Mouse (Mus musculus) forebrain, embryonic 14.5 days (tissue): ENCODE data around the gene Pitpnc1. TPM values are rescaled to one million over a fixed set of nuclear protein-coding genes. Genes with fewer than 3 reads are reported as not detected.

Source experiments
- ATAC-seq: fragments of 200-750 bp; cut with Nextera tagmentation; 2 replicates; pipeline ENCODE4 v1.8.0; 2017; ENCODE audit warnings: mild to moderate bottlenecking, moderate library complexity
- DNase-seq: peaks from one replicate; pipeline ENCODE4 v3.0.0-alpha.2; 2015; ENCODE audit warnings: low spot score
- H3K27ac ChIP-seq: fragments of 300-500 bp; sonication (generic); 2 replicates; pipeline ENCODE4 v1.5.1; 2014; ENCODE audit warnings: low read depth, mild to moderate bottlenecking, control low read depth, low read length, moderate library complexity
- H3K27me3 ChIP-seq: fragments of 300-500 bp; sonication (generic); replicated peaks from 2 replicates; pipeline ENCODE4 v1.6.1; 2014; ENCODE audit warnings: low read length, control low read depth, mixed read lengths; ENCODE audit not compliant: control insufficient read depth, insufficient read depth
- H3K36me3 ChIP-seq: fragments of 300-500 bp; sonication (generic); 2 replicates; pipeline ENCODE4 v1.6.1; 2014; ENCODE audit warnings: low read length, control low read depth; ENCODE audit not compliant: control insufficient read depth, insufficient read depth
- H3K4me1 ChIP-seq: fragments of 300-500 bp; sonication (generic); 2 replicates; pipeline ENCODE4 v1.6.1; 2014; ENCODE audit warnings: antibody characterized with exemption, low read length, control low read depth; ENCODE audit not compliant: control insufficient read depth, insufficient read depth
- H3K4me2 ChIP-seq: fragments of 300-500 bp; sonication (generic); 2 replicates; pipeline ENCODE4 v1.6.1; 2014; ENCODE audit warnings: mild to moderate bottlenecking, control low read depth, low read length
- H3K4me3 ChIP-seq: fragments of 300-500 bp; sonication (generic); 2 replicates; pipeline ENCODE4 v1.5.1; 2014; ENCODE audit warnings: low read depth, low read length, control low read depth
- H3K9ac ChIP-seq: fragments of 300-500 bp; sonication (generic); 2 replicates; pipeline ENCODE4 v1.6.1; 2014; ENCODE audit warnings: mild to moderate bottlenecking, low read length, control low read depth, moderate library complexity
- H3K9me3 ChIP-seq: fragments of 300-500 bp; sonication (generic); replicated peaks from 2 replicates; pipeline ENCODE4 v1.6.1; 2016; ENCODE audit warnings: low read length, control low read depth, mixed read lengths; ENCODE audit not compliant: control insufficient read depth
- WGBS: fragments of 180-500 bp; shearing (Covaris S2); extraction: QIAGEN DNeasy Blood & Tissue Kit; methylation state at CpG from one replicate; pipeline ENCODE4 v1.1.7; 2014; 5-methylcytosine and 5-hydroxymethylcytosine counted together
- polyA plus RNA-seq: library from polyadenylated mRNA; unstranded; fragments of >200 nt; fragmentation: Nextera tagmentation; extraction: Ambion mirVana; gene quantifications from 2 replicates; pipeline ENCODE4 v1.2.1, GENCODE M21; 2014

Gene Pitpnc1
- polyA plus RNA-seq, 1 experiment from 2014 or later = 31.4 TPM

GRCm38 (mm10) chr11:107238506-107238905 is 232.0 kb downstream of the Pitpnc1 start:
- no peak for ATAC-seq
- Histone ChIP-seq H3K4me1 (peaks cover 3% of the 10 kb centered on the region; the same call in 1 of the 2 replicates), H3K9me3 (no peaks in the 10 kb centered on the region), H3K4me3 (no peak overlapping the region), H3K9ac (no peak overlapping the region), H3K4me2 (no peak overlapping the region), H3K36me3 (no peaks in the 10 kb centered on the region), H3K27ac (no peak overlapping the region), H3K27me3 (no peaks in the 10 kb centered on the region)
- 94% methylated on average over 6 of the region's 6 CpGs for WGBS
- no peak for DNase-seq

GRCm38 (mm10) chr11:107237532-107237931 is 233.0 kb downstream of the Pitpnc1 start:
- H3K27me3 ChIP-seq = no peaks in the 10 kb centered on the region
- no peak overlapping the region for H3K9ac ChIP-seq
- ATAC-seq (no peak), DNase-seq (no peak)
- no peak overlapping the region for H3K4me2 ChIP-seq
- no peak overlapping the region for H3K4me3 ChIP-seq
- H3K36me3 ChIP-seq = peaks cover 6% of the 10 kb centered on the region; the same call in 1 of the 2 replicates
- H3K4me1 ChIP-seq = no peaks in the 10 kb centered on the region
- 91% methylated on average over 4 of the region's 4 CpGs for WGBS
- no peak overlapping the region for H3K27ac ChIP-seq
- H3K9me3 ChIP-seq = no peaks in the 10 kb centered on the region

DNA sequence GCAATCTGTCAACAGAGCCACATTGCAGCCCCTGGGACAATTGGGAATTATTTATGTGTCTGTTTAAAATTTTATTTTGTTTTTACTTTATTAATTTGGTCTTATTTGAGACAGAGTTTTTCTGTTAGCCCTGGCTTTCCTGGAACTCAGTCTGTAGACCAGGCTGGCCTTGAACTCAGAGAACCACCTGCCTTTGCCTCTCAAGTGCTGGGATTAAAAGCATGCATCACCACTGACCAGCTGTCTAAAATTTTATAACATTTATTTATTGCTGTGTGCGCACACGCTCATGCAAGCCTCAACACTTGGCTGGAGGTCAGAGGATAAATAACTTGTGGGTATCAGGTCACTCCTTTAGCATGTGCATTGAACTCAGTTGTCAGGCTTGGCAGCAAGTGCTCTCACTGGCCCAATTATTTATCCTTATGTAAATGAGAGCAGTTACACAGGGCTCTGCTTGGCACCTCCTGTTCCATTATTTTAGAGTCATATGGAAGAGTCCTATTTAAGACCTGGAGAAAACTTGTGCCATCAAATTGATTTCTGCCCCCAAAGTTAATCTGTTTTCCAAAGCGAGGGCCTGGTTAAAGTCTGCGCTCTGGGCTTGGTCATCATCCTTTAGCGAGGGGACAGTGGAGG is 237.1 kb downstream of the Pitpnc1 start:
- peak; percentile 35 for DNase-seq
- H3K4me1 ChIP-seq = peaks cover 7% of the 10 kb centered on the region; the same call in 1 of the 2 replicates
- H3K9ac ChIP-seq = no peak overlapping the region
- H3K9me3 ChIP-seq = no peaks in the 10 kb centered on the region
- no peak overlapping the region for H3K4me2 ChIP-seq
- 77% methylated on average over 5 of the region's 5 CpGs for WGBS
- H3K4me3 ChIP-seq = no peak overlapping the region
- ATAC-seq = no peak
- H3K27me3 ChIP-seq = no peaks in the 10 kb centered on the region
- peaks cover 15% of the 10 kb centered on the region; the same call in 1 of the 2 replicates for H3K36me3 ChIP-seq
- no peak overlapping the region for H3K27ac ChIP-seq

DNA sequence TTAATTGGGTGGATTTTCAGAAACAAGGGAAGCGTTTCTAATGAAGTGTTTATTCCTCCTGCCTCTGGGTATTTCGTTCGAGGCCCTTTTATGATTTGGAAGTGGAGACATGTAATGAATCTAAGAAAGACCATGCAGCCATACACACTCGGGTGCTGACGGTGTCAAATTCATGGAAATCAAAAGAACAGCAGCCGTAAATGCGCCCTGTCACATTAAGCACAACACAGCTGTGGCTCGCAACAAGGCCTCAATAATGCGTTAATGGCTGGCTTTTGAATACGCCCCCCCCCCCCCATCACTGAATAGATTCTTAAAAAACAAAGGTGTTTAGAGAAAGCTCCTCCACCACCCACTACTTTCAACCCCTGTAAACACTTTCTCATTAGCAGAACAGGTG is 240.4 kb downstream of the Pitpnc1 start:
- H3K9me3 ChIP-seq = no peaks in the 10 kb centered on the region
- H3K4me1 ChIP-seq = peaks cover 7% of the 10 kb centered on the region; the same call in 1 of the 2 replicates
- no peak overlapping the region for H3K9ac ChIP-seq
- DNase-seq (peak; percentile 83), ATAC-seq (peak; percentile 95)
- H3K4me2 ChIP-seq = no peak overlapping the region
- WGBS = 8% methylated on average over 10 of the region's 10 CpGs
- no peaks in the 10 kb centered on the region for H3K27me3 ChIP-seq
- H3K27ac ChIP-seq = peak overlapping the region; percentile 63; the same call in 1 of the 2 replicates
- no peak overlapping the region for H3K4me3 ChIP-seq
- H3K36me3 ChIP-seq = peaks cover 21% of the 10 kb centered on the region; the same call in 1 of the 2 replicates

DNA sequence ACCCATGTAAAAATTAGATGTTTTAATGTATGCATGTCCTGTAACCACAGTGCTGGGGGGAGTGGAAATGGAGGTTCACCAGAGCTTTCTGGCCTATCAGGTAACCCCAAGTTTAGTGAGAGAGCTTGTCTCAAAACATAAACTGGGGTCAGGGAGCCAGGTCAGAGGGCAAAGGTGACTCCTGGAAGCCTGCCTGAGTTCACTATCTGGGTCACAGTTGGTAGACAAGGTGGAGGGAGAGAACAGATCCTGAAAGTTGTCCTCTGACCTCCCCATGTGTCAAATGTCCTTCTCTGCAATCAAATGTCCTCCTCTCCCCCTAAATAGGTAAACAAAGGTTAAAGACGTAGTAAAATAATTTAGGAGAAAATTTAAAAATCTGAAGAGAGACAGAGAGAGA is 244.1 kb downstream of the Pitpnc1 start:
- Histone ChIP-seq H3K36me3 (peaks cover 7% of the 10 kb centered on the region; the same call in 1 of the 2 replicates), H3K27me3 (no peaks in the 10 kb centered on the region), H3K9me3 (no peaks in the 10 kb centered on the region), H3K4me2 (no peak overlapping the region), H3K4me3 (no peak overlapping the region), H3K9ac (no peak overlapping the region), H3K4me1 (peaks cover 7% of the 10 kb centered on the region; the same call in 1 of the 2 replicates), H3K27ac (no peak overlapping the region)
- no peak for DNase-seq
- no peak for ATAC-seq
- WGBS = 100% methylated on average over 1 of the region's 1 CpGs

DNA sequence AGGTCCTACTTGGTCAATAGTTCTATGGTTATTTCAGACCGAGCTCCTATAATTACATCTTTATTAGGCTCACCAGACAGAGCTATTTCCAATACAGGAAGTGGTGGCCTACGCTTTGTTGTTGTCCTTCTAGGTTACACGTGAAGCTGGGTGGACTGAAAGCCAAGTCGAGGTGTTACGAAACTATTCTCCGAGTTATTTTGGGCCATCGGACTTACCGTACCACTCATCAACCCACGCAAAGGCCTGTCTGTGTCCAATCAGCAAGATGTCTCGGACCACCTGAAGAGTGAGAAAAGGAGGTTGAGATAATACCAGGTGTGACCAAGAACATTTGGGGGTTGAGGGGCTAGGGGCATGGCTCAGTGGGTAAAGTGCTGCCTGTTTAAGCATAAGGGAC is 244.5 kb downstream of the Pitpnc1 start:
- 97% methylated on average over 10 of the region's 10 CpGs for WGBS
- DNase-seq (no peak), ATAC-seq (no peak)

GRCm38 (mm10) chr11:107225301-107225700 is 245.2 kb downstream of the Pitpnc1 start:
- Histone ChIP-seq H3K36me3 (peaks cover 7% of the 10 kb centered on the region; the same call in 1 of the 2 replicates), H3K4me2 (no peak overlapping the region), H3K9me3 (no peaks in the 10 kb centered on the region), H3K4me1 (peaks cover 7% of the 10 kb centered on the region; the same call in 1 of the 2 replicates), H3K9ac (no peak overlapping the region), H3K4me3 (no peak overlapping the region), H3K27ac (no peak overlapping the region), H3K27me3 (no peaks in the 10 kb centered on the region)
- ATAC-seq = no peak
- 94% methylated on average over 5 of the region's 5 CpGs for WGBS
- no peak for DNase-seq

More for the DNA sequence above, 244.5 kb downstream of the Pitpnc1 start:
- Histone ChIP-seq H3K9me3 (no peaks in the 10 kb centered on the region), H3K4me1 (peaks cover 7% of the 10 kb centered on the region; the same call in 1 of the 2 replicates), H3K27me3 (no peaks in the 10 kb centered on the region), H3K9ac (no peak overlapping the region), H3K4me2 (no peak overlapping the region), H3K4me3 (no peak overlapping the region), H3K36me3 (peaks cover 7% of the 10 kb centered on the region; the same call in 1 of the 2 replicates), H3K27ac (no peak overlapping the region)

GRCm38 (mm10) chr11:107223667-107224214 is 246.8 kb downstream of the Pitpnc1 start:
- peaks cover 11% of the 10 kb centered on the region; the same call in 1 of the 2 replicates for H3K36me3 ChIP-seq
- no peaks in the 10 kb centered on the region for H3K27me3 ChIP-seq
- H3K4me1 ChIP-seq = no peaks in the 10 kb centered on the region
- no peak overlapping the region for H3K9ac ChIP-seq
- no peaks in the 10 kb centered on the region for H3K9me3 ChIP-seq
- ATAC-seq (no peak), DNase-seq (no peak)
- 66% methylated on average over 8 of the region's 8 CpGs for WGBS
- no peak overlapping the region for H3K4me3 ChIP-seq
- H3K4me2 ChIP-seq = no peak overlapping the region
- no peak overlapping the region for H3K27ac ChIP-seq

DNA sequence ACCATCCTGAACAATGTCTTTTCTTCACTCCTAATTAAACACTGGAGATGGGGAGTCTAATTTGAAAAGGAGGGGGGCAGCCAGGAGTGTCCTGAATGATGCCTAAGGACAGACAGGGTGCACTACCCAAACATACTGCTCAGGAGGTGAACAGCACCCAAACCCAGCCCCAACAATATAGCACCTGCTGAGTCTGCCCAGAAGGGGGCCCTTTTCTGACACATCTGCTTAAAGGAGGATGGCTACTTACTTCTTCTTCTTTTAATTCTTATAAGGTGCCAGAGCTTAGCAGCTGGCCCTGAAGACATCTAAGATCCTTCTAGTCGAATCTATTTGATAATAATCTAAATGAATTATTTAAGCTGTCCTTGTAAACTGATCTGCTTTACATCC is 247.3 kb downstream of the Pitpnc1 start:
- no peak for DNase-seq
- no peak overlapping the region for H3K4me2 ChIP-seq

More for the DNA sequence above, 247.3 kb downstream of the Pitpnc1 start:
- WGBS = 87% methylated on average over 1 of the region's 1 CpGs
- peaks cover 11% of the 10 kb centered on the region; the same call in 1 of the 2 replicates for H3K36me3 ChIP-seq
- no peaks in the 10 kb centered on the region for H3K4me1 ChIP-seq
- no peaks in the 10 kb centered on the region for H3K9me3 ChIP-seq
- H3K9ac ChIP-seq = no peak overlapping the region
- no peak overlapping the region for H3K4me3 ChIP-seq
- no peak for ATAC-seq
- no peaks in the 10 kb centered on the region for H3K27me3 ChIP-seq
- no peak overlapping the region for H3K27ac ChIP-seq
